ENCODE assay signal across 11 mouse cellular contexts in the genomic region with DNA sequence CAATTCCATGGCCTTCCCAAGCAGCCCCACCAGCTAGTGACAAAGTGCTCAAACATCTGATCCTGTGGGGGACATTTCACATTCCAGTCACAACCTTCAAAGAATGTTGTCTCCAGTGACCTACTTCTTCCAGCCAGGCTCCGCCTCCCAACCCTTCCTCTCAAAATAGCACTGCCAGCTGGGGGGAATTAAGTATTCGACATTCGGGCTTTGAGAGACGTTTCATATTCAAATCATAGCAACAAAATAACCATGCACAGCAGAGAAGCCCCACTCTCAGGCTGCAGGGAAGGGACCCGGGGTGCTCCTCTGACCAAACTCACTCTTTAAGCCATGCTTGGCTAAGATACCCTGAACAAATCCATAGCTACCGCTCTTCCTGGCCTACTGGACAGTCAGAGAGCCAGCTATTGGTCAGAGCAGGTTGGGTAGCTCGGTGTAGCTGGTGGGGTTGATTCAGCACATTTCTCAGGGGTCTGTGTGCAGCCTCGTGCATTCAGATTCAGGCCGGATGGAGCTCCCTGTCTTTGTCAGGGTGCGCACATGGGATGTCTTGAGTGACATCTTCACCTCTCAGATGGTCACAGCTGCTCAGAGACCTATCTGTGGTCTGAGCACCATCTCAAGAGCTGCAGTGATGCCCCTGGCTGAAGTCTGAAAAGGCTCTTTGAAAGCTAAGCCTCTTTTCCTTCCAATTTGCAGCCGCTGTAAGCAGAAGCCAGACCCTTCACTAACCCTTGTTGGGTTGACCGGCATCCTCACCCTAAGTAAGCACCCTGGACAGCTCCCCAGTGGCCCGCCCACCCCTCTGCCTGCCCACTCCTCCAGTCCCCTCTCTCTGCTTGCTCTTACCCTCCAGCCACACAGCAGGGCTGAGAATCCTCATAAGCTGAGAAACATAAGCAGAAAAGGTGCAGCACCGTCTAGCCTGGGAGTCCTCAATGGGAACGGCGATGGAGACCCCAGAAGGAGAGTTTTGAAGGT. TPM values are rescaled to one million over a fixed set of nuclear protein-coding genes. Genes with fewer than 3 reads are reported as not detected.
DNase-seq lines count a peak whose midpoint lies in the region; ATAC-seq and TF ChIP-seq lines count a peak whose summit lies in the region.
"Had no signal": no experiment of that assay in that cellular context is flagged by ENCODE, and none has a peak within 500 bp of the region (broad histone marks: within the 10 kb centered on the region; RNA-seq: fewer than 3 reads in every experiment).

No protein-coding gene starts in this region.

- H3K9ac ChIP-seq in forebrain, postnatal 0 days = no peak overlapping the region
- H3K9ac ChIP-seq: embryonic facial prominence, embryonic 13.5 days; liver, embryonic 14.5 days had no signal

- no peak overlapping the region for H3K4me2 ChIP-seq in forebrain, postnatal 0 days (ENCODE audit: low read depth)
- H3K4me2 ChIP-seq: embryonic facial prominence, embryonic 13.5 days had no signal

- no peak for TF ChIP-seq CTCF in forebrain, postnatal 0 days (IDR thresholded peaks at IDR 0.05; ENCODE audit: low read depth)

- no peaks in the 10 kb centered on the region for H3K4me1 ChIP-seq in forebrain, postnatal 0 days (ENCODE audit: insufficient read depth)

- H3K27me3 ChIP-seq in forebrain, postnatal 0 days (ENCODE audit: insufficient read depth, low read length) = no peaks in the 10 kb centered on the region
- H3K27me3 ChIP-seq: embryonic facial prominence, embryonic 13.5 days had no signal

- no peak overlapping the region for H3K4me3 ChIP-seq in forebrain, postnatal 0 days (ENCODE audit: low read depth, low read length)
- H3K4me3 ChIP-seq: embryonic facial prominence, embryonic 13.5 days had no signal

- peak; percentile 80 for ATAC-seq in forebrain, postnatal 0 days

- WGBS in forebrain, postnatal 0 days = 39% methylated on average over 16 of the region's 16 CpGs

- no peaks in the 10 kb centered on the region for H3K36me3 ChIP-seq in forebrain, postnatal 0 days (ENCODE audit: insufficient read depth)
- H3K36me3 ChIP-seq: embryonic facial prominence, embryonic 13.5 days had no signal

- peak; percentile 76 to 78 for DNase-seq in kidney, postnatal 4 days
- DNase-seq in kidney, postnatal 14 days = no peak
- DNase-seq in ES-CJ7 (ENCODE audit: low read depth, low spot score) = peak; percentile 53
- peak; percentile 22 for DNase-seq in NIH3T3 (ENCODE audit: low read depth)
- DNase-seq in forebrain, postnatal 0 days = peak; percentile 59
- DNase-seq in ovary, adult 18-20 months (ENCODE audit: low spot score) = no peak
- no peak for DNase-seq in natural killer cell, adult 2 months (ENCODE audit: low spot score in 2 of 2)
- no peak for DNase-seq in adrenal gland, postnatal 4 days (ENCODE audit: low spot score in 2 of 2)
- DNase-seq: heart, postnatal 10 days had no signal

- H3K9me3 ChIP-seq in forebrain, postnatal 0 days (ENCODE audit: low read length) = no peaks in the 10 kb centered on the region
- H3K9me3 ChIP-seq: embryonic facial prominence, embryonic 13.5 days had no signal

- peak overlapping the region; percentile 60 for H3K27ac ChIP-seq in forebrain, postnatal 0 days (ENCODE audit: low read depth, low read length)
- H3K27ac ChIP-seq: embryonic facial prominence, embryonic 13.5 days; liver, embryonic 14.5 days had no signal

RNA-seq across cellular contexts. Expression of gene Accsl, which starts 30.7 kb away (rescaled TPM):
- 0.08 and 1.2 TPM in 2 replicates for total RNA-seq in forebrain, postnatal 0 days (2014; rRNA removed)
- polyA plus RNA-seq in forebrain, postnatal 0 days (2015; fragmentation: Nextera tagmentation; extraction: Ambion mirVana) = 0.22 and 0.38 TPM in 2 replicates
- under 1 TPM; 0.22 to 0.99 TPM for total RNA-seq in adrenal gland, postnatal 4 days (2021)
- polyA plus RNA-seq: embryonic facial prominence, embryonic 13.5 days had no signal

RNA-seq across cellular contexts. Expression of gene Accs, which starts 49.9 kb away (rescaled TPM):
- 14.2 and 15.2 TPM in 2 replicates for total RNA-seq in forebrain, postnatal 0 days (2014; rRNA removed)
- 3.8 and 5.1 TPM in 2 replicates for polyA plus RNA-seq in forebrain, postnatal 0 days (2015; fragmentation: Nextera tagmentation; extraction: Ambion mirVana)
- total RNA-seq in adrenal gland, postnatal 4 days (2021) = 10 to 100 TPM; 21.0 to 24.5 TPM

RNA-seq across cellular contexts. Expression of gene Gm13889, which starts 57.3 kb away (rescaled TPM):
- 47.5 and 72.6 TPM in 2 replicates for total RNA-seq in forebrain, postnatal 0 days (2014; rRNA removed)
- 29.3 and 34.2 TPM in 2 replicates for polyA plus RNA-seq in forebrain, postnatal 0 days (2015; fragmentation: Nextera tagmentation; extraction: Ambion mirVana)
- total RNA-seq in adrenal gland, postnatal 4 days (2021) = 10 to 100 TPM; 26.7 to 28.4 TPM

Comparison
In these comparisons a context has a peak if more than half of its experiments do, and no peak if none do; other contexts are left out.
1. DNase-seq: peak in kidney, postnatal 4 days (2 of 2), ES-CJ7 (single experiment), NIH3T3 (single experiment) and forebrain, postnatal 0 days (single experiment); none in kidney, postnatal 14 days (single experiment), ovary, adult 18-20 months (single experiment), natural killer cell, adult 2 months (0 of 2) and adrenal gland, postnatal 4 days (0 of 2).